Mouse (Mus musculus) heart, adult 18-20 months (tissue): Measurements from ENCODE around the gene Fktn. TPM values are rescaled to one million over a fixed set of nuclear protein-coding genes. Genes with fewer than 3 reads are reported as not detected.
A peak's percentile ranks its signal among the peaks of the same experiment; 100 is the strongest.
"Not testable (repeated sequence)": the region's sequence is repeated elsewhere in the genome, so short reads cannot be mapped to it uniquely, and the experiment has no call there.

Source experiments
- DNase-seq, 2 experiments: peaks; one replicate each; pipeline ENCODE4 v3.0.0; 2021 to 2022; ENCODE audit warnings: mixed read lengths in 1 of 2
- total RNA-seq, 2 experiments: library from RNA; stranded (reverse); gene quantifications; 2 replicates each; pipeline ENCODE4 v1.2.3; 2021

Gene Fktn
- total RNA-seq, 2 experiments from 2014 or later: 20.1 to 22.1 TPM

GRCm38 (mm10) chr4:53770958-53771735 is 57.3 kb downstream of the Fktn start:
- no peak for DNase-seq

GRCm38 (mm10) chr4:53772004-53772403 is 58.2 kb downstream of the Fktn start:
- no peak for DNase-seq

- no peak for DNase-seq
Observed at GRCm38 (mm10) chr4:53773911-53774310, 60.1 kb downstream of the Fktn start.

GRCm38 (mm10) chr4:53781396-53781795 is 67.6 kb downstream of the Fktn start:
- no peak for DNase-seq

GRCm38 (mm10) chr4:53782216-53783070 is 68.6 kb downstream of the Fktn start:
- DNase-seq: no peak

- DNase-seq: no peak
Observed at GRCm38 (mm10) chr4:53785746-53786398, 72.1 kb downstream of the Fktn start.

- no peak for DNase-seq
Observed at GRCm38 (mm10) chr4:53786851-53787250, 73.1 kb downstream of the Fktn start.

GRCm38 (mm10) chr4:53789346-53789745 is 75.5 kb downstream of the Fktn start:
- no peak for DNase-seq

- DNase-seq: no peak
Observed at GRCm38 (mm10) chr4:53794257-53794966, 80.6 kb downstream of the Fktn start.

GRCm38 (mm10) chr4:53795086-53795485 is 81.3 kb downstream of the Fktn start:
- no peak for DNase-seq

- DNase-seq: no peak
Observed at GRCm38 (mm10) chr4:53795706-53796105, 81.9 kb downstream of the Fktn start.

- DNase-seq: no peak
Observed at GRCm38 (mm10) chr4:53796865-53797772, 83.3 kb downstream of the Fktn start.

- DNase-seq: peak; percentile 26 to 28
Observed at GRCm38 (mm10) chr4:53798896-53799676, 85.3 kb downstream of the Fktn start.

GRCm38 (mm10) chr4:53799753-53800152 is 86.0 kb downstream of the Fktn start:
- DNase-seq: no peak

GRCm38 (mm10) chr4:53803674-53804073 is 89.9 kb downstream of the Fktn start:
- DNase-seq: not testable (repeated sequence)

GRCm38 (mm10) chr4:53806428-53806827 is 92.6 kb downstream of the Fktn start:
- DNase-seq: peak; percentile 37 to 51

- no peak for DNase-seq
Observed at GRCm38 (mm10) chr4:53818320-53818719, 104.5 kb downstream of the Fktn start.

- peak; percentile 77 to 84 for DNase-seq
Observed at GRCm38 (mm10) chr4:53823697-53824096, 109.9 kb downstream of the Fktn start.

- DNase-seq: no peak
Observed at GRCm38 (mm10) chr4:53824831-53825230, 111.0 kb downstream of the Fktn start.
